Mouse (Mus musculus) left cerebral cortex, adult 2 months (tissue): ENCODE measurements at regions not wholly inside any gene's neighbourhood (a gene's known extent, or its start where the extent isn't known, plus 50 kb on each side); places are given as distances from the start of the nearest gene placed in this dataset.

ENCODE experiments used
- DNase-seq, 2 experiments: peaks; one replicate each; pipeline ENCODE4 v3.0.0; 2021 to 2022; ENCODE audit warnings: low spot score in 2 of 2, mixed read lengths in 1 of 2; ENCODE audit errors: extremely low spot score in 1 of 2
- H3K27ac ChIP-seq: fragments of 200-600 bp; 2 replicates; pipeline ENCODE4 v1.8.1; 2022
- H3K4me3 ChIP-seq: fragments of 200-600 bp; 2 replicates; pipeline ENCODE4 v1.8.1; 2022
- CTCF ChIP-seq: fragments of 200-600 bp; IDR thresholded peaks from 2 replicates; pipeline ENCODE4 v1.8.1; 2022; ENCODE audit warnings: antibody characterized with exemption, mild to moderate bottlenecking, moderate library complexity
- intact Hi-C: fragments of 180-260 bp; cut with DNase I; formaldehyde crosslinking; loops from one replicate; pipeline ENCODE4 v1.15.1; 2025

DNA sequence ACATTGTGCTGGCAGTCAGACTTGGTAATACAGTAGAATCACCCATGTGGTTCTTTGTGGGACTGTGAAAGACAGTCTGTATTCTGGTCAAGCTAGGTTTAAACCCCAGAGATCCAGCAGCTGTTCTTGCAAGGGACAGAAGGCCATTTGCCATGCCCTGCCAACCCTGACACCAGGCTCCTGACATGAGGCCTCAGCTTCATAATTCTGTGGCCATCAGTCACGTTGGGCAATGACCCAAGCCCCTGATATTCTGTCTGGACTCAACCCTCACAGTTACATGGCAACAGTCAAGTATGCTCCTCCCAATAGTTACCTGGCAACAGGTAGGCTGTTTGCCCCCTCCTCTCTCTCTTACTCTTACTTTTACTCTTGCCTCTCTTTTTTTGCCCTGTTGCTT, 221.3 kb downstream of the Serpinb8 start:
- DNase-seq: no peak
- Histone ChIP-seq H3K27ac (no peak overlapping the region), H3K4me3 (no peak overlapping the region)
- no peak for TF ChIP-seq CTCF
- intact Hi-C loops: no loop called here

DNA sequence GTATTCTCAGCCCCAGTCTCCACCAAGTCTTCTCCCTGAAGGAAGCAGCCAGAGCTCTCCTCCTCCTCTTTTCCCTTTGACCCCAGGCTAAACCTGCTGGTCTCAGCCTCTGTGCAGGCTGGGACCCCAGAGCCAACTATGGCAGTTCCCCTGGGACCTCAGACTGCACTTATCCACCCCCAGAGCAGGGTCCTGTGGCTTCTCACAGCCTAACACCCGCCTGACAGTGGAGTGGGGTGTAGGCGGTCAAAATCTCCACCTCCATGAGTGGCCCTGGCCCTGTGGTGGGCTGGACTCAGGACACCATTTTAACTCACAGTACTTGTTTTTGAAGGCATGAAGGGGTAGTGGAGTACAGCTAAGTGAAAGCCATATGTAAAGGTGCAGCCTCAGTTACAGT, 222.1 kb downstream of the Serpinb8 start:
- Histone ChIP-seq H3K4me3 (no peak overlapping the region), H3K27ac (no peak overlapping the region)
- TF ChIP-seq CTCF: no peak
- DNase-seq: no peak
- intact Hi-C loops: no loop called here

DNA sequence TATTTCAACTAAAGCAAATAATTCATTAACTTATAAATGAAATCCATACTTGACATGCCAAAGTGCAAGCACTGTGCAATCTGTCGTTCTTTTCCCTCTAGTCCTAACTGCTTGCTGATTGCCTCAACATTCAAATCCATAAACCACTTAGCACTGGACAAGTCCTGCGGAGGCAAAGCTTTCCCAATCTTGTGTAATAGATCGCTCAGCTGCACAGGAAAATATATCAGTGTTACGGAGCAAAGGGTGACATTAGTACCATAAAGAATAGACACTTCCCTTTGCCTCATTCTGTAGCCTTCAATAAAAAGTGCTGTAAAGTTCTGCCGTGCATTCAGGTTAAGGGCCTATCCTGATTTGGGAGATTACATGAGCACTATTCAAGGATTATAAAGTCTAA, 248.1 kb downstream of the Serpinb8 start:
- intact Hi-C loops: no loop called here

DNA sequence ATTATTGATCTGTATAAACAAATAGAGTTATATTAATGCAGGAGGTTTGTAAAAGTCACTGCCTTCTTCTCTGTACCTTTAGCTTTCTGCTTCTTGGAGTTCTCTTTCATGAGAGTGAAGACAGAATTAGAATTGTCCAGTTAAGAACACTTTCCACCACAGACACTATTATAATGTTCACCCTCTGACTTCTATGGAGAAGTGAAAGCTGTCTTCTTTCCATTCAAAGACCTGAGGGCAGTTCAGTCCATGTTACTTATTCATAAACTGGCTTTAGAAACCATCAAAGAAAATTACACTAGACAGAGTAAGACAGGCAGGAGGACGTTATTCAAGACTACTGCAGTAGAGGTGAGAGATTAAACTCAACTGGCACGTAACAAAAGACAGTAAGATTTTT, 262.6 kb downstream of the Serpinb8 start:
- DNase-seq: no peak
- intact Hi-C loops: no loop called here
- TF ChIP-seq CTCF: no peak

More for the DNA sequence above, 248.1 kb downstream of the Serpinb8 start:
- no peak for TF ChIP-seq CTCF
- Histone ChIP-seq H3K4me3 (no peak overlapping the region), H3K27ac (no peak overlapping the region)
- no peak for DNase-seq

DNA sequence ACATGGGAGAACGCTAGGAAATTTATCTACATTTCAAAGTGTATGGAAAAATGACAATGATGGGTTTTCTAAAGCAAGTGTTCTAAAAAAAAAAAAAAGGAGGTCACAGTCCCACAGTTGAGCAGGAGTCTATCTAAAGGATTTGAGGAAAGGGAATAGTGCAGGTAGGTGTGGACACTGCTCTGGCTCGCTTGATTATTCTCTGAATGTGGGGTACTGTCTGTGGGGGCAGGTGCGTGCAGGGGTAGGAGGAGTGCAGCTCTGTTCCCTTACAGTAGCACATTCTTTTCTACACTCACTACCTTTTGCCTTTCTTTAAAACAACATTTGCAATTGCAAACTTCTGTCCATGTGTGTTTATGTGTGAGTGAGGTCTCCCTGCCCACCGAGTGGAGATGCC, 263.2 kb downstream of the Serpinb8 start:
- Histone ChIP-seq H3K27ac (no peak overlapping the region), H3K4me3 (no peak overlapping the region)
- no peak for DNase-seq
- no peak for TF ChIP-seq CTCF
- intact Hi-C loops: no loop called here

More for the DNA sequence above, 262.6 kb downstream of the Serpinb8 start:
- Histone ChIP-seq H3K4me3 (no peak overlapping the region), H3K27ac (no peak overlapping the region)

DNA sequence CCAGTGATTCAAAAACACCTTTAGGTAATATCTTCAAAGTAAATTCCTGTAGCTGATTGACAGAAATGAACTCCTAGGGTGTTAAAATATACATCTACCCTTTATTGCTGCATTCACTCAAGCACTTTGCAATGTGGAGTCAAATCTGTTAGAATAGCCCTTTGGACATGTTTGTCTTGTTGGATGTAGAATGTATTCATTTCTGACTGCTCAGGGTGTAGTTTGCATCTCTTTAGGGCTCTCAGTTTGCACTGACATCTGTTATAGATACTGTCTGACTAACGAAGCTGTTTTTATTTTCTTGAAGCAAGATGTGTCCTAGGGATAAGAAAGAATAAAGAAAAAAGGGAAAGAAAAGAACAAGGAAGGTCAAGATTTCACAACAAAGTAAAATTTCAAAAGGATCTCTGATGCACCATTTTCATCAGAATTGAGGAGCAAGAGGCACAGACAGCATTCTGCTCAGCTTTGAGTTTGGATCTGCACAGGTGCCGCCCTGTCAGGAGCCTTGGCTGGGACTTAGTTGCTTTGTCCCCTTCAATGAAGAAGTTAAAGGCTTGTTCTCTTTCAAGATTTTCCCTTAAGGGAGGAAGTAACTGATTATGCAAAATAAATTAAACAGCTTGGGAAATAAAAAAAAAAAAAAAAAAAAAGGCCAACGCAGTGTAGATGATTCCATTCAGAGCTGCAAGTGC, 308.1 kb downstream of the Serpinb8 start:
- intact Hi-C loops: no loop called here
- DNase-seq: no peak
- Histone ChIP-seq H3K27ac (no peak overlapping the region), H3K4me3 (no peak overlapping the region)
- no peak for TF ChIP-seq CTCF

DNA sequence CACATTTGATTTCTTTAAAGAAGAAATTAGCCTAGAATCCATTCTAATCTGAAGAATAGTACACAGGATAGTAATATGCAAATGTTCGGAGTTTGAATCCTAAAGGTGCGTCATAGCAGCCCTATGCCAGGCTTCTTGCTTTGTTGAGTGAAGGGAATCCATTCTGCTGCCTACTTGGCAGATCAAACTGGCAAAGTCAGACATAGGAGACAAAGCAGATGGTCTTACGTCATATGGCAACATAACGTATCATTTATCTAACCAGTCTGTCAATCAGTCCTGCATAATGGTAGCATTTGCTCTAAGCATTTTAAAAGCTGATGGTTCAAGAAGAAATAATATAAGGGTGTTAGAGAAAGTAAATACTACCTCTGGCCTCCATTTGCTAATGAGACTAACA, 309.5 kb downstream of the Serpinb8 start:
- H3K4me3 ChIP-seq: no peak overlapping the region
- intact Hi-C loops: no loop called here
- no peak overlapping the region for H3K27ac ChIP-seq
- no peak for DNase-seq
- TF ChIP-seq CTCF: no peak

DNA sequence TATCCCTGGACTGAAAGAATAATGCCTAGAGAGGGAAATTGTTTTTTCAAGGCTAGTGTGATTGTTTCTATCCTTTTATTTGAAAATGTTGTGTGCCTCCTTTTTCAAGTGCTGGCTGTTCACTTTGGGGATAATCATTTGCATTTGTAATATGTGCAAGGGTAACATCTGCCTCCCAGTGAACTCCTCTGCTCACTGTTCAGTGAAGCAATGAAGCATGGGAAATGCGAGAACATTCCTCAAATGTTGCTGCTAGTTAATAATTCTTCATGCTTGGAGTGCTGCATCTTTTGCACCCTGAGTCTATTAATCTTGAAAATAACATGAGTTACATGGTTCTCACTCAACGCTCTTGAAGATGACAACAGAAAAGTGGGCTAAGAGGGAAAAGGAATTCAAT, 310.6 kb downstream of the Serpinb8 start:
- Histone ChIP-seq H3K4me3 (no peak overlapping the region), H3K27ac (no peak overlapping the region)
- intact Hi-C loops: no loop called here
- DNase-seq: no peak
- no peak for TF ChIP-seq CTCF

DNA sequence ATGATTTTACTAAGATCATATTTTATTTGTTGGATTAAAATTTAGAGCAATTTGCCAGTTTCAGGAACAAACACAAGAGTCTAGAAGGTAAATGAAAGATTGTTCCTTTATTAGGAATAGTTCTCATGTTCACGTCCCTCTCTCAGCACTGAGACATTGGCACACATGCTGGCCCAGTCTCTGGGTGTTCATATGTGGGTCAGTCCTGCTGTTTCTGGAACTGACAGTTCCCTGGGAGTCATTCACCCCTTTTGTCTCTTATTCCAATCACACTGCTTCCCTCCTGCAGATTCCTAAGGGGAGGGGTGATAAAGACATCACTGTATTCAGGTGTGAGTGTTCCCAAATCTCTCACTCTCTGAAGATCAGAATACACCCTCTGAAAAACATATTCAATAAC, 311.1 kb downstream of the Serpinb8 start:
- intact Hi-C loops: no loop called here
- Histone ChIP-seq H3K27ac (no peak overlapping the region), H3K4me3 (no peak overlapping the region)

DNA sequence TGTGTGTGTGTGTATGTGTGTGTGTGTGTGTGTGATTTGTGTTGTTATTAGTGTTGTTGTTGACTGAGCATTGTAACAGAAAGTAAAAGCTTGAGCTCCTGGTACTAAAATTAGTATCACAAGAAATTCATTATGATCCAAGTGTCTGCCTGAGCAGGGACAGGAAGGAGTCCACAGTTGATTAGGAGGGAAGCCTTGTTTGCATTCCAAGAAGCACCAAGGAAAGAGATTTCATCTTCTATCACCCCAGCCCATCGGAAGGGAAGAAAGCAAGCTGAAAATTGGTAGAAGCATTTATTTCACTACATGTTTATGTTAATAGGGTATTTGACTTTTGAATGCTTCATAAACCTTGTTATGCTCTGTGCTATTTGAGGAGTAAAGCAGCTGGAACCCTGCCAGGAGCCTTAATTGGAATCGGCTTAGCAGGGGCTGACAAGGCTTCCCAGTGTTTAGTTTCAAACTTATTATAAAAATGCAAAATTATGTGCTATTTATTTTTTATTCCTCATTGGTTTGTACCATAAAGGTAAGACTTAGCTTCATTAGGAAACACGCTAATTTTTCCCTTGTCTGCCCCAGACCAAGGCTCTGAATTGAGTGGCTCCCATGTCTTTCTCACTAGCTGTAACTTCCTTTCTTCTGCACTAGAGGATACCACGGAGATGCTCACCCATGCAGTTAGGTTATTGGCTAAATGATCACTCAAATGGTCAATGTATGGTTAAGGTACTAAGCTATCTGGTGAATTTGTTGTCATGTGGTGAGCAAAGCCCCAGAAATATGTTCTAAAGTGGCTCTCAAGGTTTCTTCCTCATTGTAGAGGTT, 318.6 kb downstream of the Serpinb8 start:
- Histone ChIP-seq H3K27ac (no peak overlapping the region), H3K4me3 (no peak overlapping the region)
- intact Hi-C loops: no loop called here
- no peak for DNase-seq
- no peak for TF ChIP-seq CTCF

More for the DNA sequence above, 311.1 kb downstream of the Serpinb8 start:
- no peak for TF ChIP-seq CTCF
- DNase-seq: no peak

DNA sequence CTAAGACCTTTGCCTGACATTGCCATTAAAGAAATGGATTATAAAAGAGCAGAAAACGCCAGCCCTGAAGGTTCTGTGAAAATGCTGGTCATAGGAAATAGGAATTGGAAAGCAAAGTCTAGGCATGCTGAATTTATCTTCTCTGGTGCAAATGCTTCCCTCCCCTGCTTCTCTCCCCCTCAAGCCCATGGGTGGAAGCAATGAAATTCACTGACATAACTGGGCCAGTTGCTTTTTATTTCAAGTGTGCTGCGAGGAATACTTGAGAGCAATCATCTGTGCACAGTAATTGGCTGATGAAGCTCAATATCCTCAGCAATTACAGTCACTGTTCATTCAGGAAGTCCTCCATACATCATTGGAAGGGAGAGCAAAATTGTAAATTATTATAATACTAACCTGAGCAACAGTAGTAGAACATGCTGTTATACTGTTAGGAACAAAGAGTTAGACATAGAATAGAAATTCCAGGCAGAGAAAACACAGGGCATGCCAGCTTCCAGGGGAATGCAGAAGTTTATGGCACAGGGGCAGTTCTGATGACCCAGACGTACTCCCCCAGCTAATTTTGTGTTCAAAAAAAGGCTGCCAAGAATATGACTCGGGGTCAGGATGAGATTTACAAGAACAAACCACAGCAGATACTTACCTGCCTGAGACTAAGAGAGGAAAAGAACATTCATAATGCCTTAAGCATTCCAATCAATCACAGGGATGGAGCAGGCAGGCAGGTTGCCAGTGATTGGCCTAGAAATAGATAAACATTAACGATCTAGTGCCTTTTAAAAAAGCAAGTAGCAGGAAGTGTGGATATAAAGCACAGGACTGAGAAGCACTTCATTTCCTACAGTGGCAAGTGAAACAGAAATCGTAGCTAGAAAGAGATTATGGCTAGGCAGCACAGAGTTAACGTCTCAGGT, 325.1 kb downstream of the Serpinb8 start:
- intact Hi-C loops: no loop called here
- no peak overlapping the region for H3K4me3 ChIP-seq
- DNase-seq: no peak
- TF ChIP-seq CTCF: no peak
- peak overlapping the region; percentile 13; the same call in 1 of the 2 replicates for H3K27ac ChIP-seq

DNA sequence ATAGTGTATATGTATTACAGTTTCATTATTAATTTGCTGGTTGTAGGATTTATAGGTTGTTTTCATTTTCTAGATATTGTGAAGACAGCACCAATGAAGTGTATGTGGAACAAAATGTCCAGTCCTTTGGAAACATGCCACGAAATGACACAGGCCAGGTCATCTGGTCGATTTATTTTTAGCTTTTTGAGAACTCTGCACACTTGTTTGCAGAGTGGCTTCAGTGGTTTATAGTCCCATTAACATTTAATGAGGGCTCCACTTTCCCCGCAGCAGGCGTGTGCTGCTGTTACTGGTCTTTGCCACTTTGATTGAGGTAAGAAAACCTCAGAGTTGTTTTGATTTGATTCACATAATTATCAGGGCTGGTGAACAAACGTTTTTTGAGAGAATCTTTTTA, 327.2 kb downstream of the Serpinb8 start:
- no peak for DNase-seq
- no peak for TF ChIP-seq CTCF
- no peak overlapping the region for H3K27ac ChIP-seq
- H3K4me3 ChIP-seq: no peak overlapping the region
- intact Hi-C loops: no loop called here
